Mouse (Mus musculus) kidney, adult 11 months (tissue): ENCODE data around the gene Alg9.

Experiments used
- DNase-seq: peaks from one replicate; pipeline ENCODE4 v3.0.0; 2022

The Alg9 gene

DNA sequence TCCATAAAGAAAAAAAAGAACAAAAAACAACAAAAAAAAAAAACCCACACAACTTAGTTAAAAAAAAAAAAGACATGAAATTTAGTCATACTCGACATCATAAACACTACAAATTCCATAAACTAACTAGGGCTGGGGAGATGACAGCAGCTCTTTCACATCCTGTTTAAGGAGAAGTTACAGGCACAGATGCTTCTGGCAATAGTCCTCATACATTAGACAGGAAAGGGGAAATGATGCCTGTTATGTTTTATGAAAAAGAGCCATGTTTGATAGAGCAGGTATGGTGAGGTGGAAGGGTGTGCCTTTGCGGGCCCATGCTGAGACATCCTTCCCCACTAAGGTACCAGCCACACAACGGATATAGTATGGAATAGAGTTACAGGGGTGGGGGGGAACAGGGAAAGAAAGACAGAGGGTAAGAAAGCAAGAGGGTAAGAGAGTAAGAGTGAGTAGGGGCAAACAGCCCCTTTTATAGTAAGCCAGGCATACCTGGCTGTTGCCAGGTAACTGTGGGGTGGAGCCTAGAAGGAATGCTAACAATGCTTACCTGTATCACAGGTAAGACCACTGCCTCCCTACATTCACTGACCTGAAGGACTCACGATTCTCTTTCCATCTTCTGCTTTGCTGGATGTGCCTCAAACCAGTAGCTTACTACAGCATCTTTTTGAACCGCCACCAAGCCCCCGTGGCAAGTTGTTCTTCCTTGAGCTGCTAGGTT lies 13.1 kb upstream of the Alg9 start:
- DNase-seq, result no peak

DNA sequence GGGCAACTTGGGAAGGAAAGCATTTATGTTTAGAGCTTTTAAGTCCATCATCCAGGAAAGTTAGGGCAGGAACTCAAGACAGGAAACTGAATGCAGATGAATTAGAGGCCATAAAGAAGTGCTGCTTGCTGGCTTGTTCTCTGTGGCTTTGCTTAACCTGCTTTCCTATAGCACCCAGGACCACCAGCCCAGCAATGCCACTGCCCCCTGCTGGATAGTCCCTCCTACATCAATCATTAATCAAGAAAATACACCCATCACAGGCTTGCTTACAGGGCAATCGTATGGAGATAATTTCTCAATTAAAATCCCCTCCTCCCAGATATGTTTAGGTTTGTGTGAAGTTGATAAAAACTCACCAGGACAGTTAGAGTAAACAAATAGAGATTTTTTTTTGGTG lies 11.5 kb upstream of the Alg9 start:
- no peak for DNase-seq

DNA sequence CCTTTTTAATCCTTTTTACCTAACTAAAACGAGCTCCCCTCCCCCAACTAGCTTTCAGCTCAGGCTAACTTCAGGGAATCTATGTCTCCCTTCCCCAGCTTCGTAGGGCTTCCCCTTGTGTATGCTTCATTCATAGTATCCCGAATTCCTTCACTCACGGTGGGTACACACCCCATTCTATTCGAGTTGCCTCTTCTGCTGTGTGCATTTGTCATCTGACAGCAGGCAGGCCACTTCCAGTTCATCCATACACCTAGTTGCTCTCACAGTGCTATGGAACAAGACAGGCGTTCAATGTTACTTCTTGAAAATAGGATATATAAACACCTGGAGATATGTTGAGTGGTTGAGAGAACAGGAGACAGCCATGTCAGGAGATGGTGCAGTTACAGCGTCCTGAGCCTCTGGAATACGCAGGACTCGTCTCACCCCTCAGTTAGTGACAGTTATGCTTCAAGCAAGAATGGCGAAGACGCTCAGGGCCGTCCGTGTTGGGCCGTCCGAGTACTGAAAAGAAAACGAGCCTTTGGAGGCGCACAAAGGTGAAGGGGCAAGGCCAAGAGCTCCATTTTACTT lies 7.2 kb upstream of the Alg9 start:
- no peak for DNase-seq

- peak; percentile 99 for DNase-seq
Measured at GRCm38 (mm10) chr9:50768107-50769002, 6.5 kb upstream of the Alg9 start, which contains the start of gene Fdxacb1. Gene Fdxacb1 (plus strand): TSS chr9:50768236.

GRCm38 (mm10) chr9:50770011-50770410 lies 4.8 kb upstream of the Alg9 start:
- DNase-seq, result no peak

- DNase-seq, result no peak
Measured at GRCm38 (mm10) chr9:50774026-50774462, 775 bp upstream of the Alg9 start.

GRCm38 (mm10) chr9:50775662-50776126 lies 875 bp downstream of the Alg9 start:
- no peak for DNase-seq

DNA sequence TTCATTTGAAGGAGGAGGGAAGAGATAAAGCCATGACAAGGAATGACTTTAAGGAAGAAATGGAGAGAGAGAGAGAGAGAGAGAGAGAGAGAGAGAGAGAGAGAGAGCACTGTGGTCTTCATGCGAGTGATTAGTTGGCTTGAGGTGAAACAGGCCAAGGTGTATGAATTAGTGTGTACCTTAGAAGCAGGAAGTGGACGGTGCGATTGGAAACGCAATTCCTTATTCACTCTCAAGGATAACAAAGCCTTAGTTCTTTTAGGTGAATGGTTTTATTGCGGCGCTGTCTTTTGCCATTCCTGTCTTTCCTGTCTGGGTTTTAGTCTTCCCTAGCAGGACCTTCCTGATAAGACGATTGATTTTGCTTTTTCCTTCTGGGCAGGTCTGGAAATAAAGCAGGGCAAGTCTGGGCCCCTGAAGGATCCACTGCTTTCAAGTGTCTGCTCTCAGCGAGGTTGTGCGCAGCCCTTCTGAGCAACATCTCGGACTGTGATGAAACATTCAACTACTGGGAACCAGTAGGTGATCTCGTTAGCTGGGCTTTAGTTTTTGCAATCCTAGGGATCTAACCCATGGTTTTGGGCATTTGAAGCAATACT lies 1.4 kb downstream of the Alg9 start:
- no peak for DNase-seq

- DNase-seq, result no peak
Measured at GRCm38 (mm10) chr9:50782155-50782554, 7.3 kb downstream of the Alg9 start.

GRCm38 (mm10) chr9:50795266-50795665 lies 20.4 kb downstream of the Alg9 start:
- no peak for DNase-seq

- peak; percentile 41 for DNase-seq
Measured at GRCm38 (mm10) chr9:50796776-50797175, 22.0 kb downstream of the Alg9 start.

DNA sequence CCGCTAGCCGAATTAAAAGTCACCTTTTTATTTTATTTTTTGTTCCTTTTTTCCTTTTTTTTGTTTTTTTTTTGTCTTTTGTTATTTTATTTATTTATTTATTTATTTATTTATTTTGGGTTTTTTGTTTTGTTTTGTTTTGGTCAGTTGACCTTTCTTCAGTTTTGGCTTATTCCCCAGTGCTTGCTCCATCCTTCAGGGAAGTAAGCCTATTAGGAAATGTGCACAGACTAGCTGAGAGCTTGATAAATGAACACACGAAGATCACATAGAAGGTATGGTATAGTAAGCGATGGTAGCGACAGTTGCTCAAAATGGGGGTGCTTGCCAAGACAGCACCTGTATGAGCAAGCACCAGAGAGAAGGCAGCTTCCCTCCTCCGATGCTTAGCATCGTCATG lies 22.8 kb downstream of the Alg9 start:
- DNase-seq, result no peak

DNA sequence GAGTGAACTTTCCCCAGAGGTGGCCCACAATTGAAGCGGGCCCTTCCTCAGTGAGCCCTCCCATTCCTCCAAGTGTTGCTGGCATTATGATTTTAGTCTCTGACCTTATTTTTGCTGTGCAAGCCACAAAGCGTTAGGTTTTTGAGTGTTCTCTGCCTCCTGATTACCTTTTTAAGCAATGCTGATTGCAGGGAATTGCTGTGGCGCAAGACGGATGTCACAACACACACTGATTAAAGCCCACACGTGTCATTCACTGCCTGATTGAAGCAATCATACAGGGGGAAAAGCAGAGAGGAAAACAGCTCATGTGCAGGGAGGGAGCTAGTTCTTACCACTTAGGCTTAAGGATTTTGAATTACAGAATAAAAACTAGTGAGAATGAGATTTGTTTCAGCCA lies 23.5 kb downstream of the Alg9 start:
- DNase-seq, result no peak

DNA sequence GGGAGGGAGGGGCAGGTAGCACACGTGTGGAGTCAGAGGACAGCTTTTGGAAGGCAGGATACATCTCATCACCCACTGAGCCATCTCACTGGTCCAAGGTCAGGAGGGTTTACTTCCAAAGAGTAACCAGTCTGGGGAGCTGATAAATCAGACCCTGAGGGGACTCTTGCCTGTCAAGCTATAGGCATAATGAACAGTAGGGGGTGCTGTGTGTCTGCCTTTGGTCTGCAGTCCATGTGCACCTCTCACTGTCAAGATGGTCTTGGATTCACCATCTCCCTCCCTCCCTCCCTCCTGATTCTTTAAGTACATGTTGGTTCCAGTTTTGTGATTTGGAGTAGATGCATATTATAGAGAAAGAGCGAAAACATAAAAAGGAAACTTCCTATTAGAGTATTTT lies 26.2 kb downstream of the Alg9 start:
- DNase-seq, result no peak

DNA sequence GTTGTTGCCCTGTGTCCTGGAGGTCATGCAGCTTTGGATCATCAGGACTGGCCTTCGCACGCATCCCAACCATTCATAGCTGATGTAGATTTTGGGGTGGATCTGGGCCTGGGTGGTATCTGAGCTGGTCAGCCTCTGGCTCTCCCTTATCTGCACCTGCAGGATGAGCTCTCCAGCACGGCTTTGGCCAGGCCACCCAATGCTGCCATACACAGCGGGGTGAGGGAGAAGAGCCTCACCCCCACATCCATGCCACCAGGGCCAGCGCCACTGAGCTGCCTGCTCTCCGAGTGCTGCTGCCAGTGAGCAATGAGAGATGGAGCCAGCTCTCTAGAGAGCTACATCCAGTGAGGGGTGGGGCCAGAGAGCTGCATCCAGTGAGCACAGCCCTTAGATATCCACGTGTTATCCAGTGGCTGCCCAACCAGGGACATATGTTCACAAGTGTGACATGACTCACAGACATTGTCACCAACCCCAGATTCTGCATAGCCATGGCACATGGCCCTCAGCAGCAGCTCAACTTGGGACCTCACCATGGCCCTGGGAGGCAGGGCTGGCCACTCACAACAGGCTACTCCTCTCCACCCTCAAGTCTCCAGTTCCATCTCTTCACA lies 28.3 kb downstream of the Alg9 start:
- DNase-seq, result no peak

DNA sequence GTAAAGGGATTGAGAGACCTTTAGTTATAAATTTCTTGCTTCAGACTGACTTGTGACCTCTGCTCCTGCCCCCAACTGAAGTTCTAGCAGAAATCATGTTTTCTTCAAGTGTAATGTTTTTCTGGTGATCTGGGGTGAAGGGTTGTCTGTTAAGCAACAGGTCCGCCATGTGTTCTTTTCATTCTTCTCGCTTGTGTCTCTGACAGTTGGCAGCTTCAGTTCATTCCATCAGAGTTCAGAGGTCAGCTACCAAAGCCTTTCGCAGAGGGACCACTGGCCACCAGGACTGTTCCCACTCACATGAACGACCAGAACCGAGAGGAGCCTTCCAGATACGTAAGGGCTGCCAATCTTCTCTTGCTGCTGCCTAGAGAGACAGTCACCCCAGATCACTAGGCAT lies 33.7 kb downstream of the Alg9 start:
- DNase-seq, result peak; percentile 58

GRCm38 (mm10) chr9:50809146-50809545 lies 34.3 kb downstream of the Alg9 start:
- DNase-seq, result no peak

DNA sequence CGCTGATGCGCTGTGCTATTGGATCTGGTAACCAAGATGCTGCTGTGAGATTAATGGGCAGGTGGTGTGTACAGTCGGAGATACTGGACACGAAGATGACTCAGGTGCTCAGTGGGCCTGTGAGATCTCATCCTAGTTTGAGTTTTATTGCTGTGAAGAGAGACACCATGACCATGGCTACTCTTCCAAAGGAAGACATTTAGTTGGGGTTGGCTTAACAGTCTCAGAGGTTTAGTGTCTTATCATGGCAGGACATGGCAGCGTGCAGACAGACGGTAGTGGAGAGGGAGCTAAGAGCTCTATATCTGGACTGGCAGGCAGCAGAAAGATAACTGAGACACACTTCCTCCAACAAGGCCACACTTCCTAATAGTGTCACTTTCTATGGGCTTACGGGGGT lies 36.4 kb downstream of the Alg9 start:
- no peak for DNase-seq

- DNase-seq, result no peak
Measured at GRCm38 (mm10) chr9:50811746-50812145, 36.9 kb downstream of the Alg9 start.

- DNase-seq, result no peak
Measured at GRCm38 (mm10) chr9:50813796-50814195, 39.0 kb downstream of the Alg9 start.

DNA sequence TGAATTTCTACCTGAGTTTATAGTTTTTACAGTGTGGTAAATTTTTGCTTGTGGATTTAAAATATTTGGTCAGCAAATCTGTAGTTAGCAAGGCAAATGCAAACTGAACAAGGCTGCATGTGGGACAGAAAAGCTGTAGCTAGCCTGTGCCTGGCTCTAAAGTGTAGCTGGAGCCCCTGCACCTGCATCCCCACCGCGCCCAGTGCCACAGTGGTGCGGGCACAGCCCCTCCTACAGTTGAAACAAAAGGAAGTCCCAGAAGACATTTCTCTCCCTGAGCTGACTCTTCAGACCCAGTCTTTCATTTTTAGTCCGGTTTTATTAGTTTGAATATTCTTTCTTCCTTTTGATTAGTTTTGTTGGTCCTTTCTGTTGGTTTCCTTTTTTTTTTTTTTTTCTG lies 40.8 kb downstream of the Alg9 start:
- DNase-seq, result no peak

GRCm38 (mm10) chr9:50816512-50816911 lies 41.7 kb downstream of the Alg9 start:
- no peak for DNase-seq

- no peak for DNase-seq
Measured at GRCm38 (mm10) chr9:50818050-50818449, 43.2 kb downstream of the Alg9 start.
